Mouse (Mus musculus): ENCODE data around the gene Iffo2. TPM values are rescaled to one million over a fixed set of nuclear protein-coding genes. Genes with fewer than 3 reads are reported as not detected.

Gene Iffo2
- total RNA-seq, 2 experiments from 2014 or later = 15.3 to 18.0 TPM

- no peak for DNase-seq
These were observed 52.6 kb downstream of the Iffo2 start for GRCm38 (mm10) chr4:139582903-139583302.

GRCm38 (mm10) chr4:139583629-139584245 lies 53.4 kb downstream of the Iffo2 start:
- no peak for DNase-seq

GRCm38 (mm10) chr4:139584704-139585103 lies 54.4 kb downstream of the Iffo2 start:
- DNase-seq = no peak

GRCm38 (mm10) chr4:139585713-139586112 lies 55.4 kb downstream of the Iffo2 start:
- DNase-seq = no peak

GRCm38 (mm10) chr4:139587370-139587769 lies 57.0 kb downstream of the Iffo2 start:
- no peak for DNase-seq

GRCm38 (mm10) chr4:139587773-139588172 lies 57.4 kb downstream of the Iffo2 start:
- DNase-seq = no peak

- DNase-seq = no peak
These were observed 59.1 kb downstream of the Iffo2 start for GRCm38 (mm10) chr4:139589351-139590027.

GRCm38 (mm10) chr4:139590446-139590845 lies 60.1 kb downstream of the Iffo2 start:
- DNase-seq = no peak

GRCm38 (mm10) chr4:139592895-139593294 lies 62.5 kb downstream of the Iffo2 start:
- no peak for DNase-seq

- no peak for DNase-seq
These were observed 63.0 kb downstream of the Iffo2 start for GRCm38 (mm10) chr4:139593383-139593782.

GRCm38 (mm10) chr4:139594062-139594461 lies 63.7 kb downstream of the Iffo2 start:
- DNase-seq = no peak

- no peak for DNase-seq
These were observed 66.4 kb downstream of the Iffo2 start for GRCm38 (mm10) chr4:139596715-139597114.

- no peak for DNase-seq
These were observed 67.2 kb downstream of the Iffo2 start for GRCm38 (mm10) chr4:139597286-139598284.

- no peak for DNase-seq
These were observed 68.0 kb downstream of the Iffo2 start for GRCm38 (mm10) chr4:139598356-139598755.

- peak in 1 of 2 experiments; percentile 43 for DNase-seq
These were observed 68.7 kb downstream of the Iffo2 start for GRCm38 (mm10) chr4:139598950-139599518.

GRCm38 (mm10) chr4:139601519-139602356 lies 71.4 kb downstream of the Iffo2 start:
- DNase-seq = no peak

GRCm38 (mm10) chr4:139602357-139603244 lies 72.3 kb downstream of the Iffo2 start, which contains the start of gene Gm21969:
Gm21969 (plus strand) TSS chr4:139603186.
- DNase-seq = peak in 1 of 2 experiments; percentile 35

GRCm38 (mm10) chr4:139605216-139605615 lies 74.9 kb downstream of the Iffo2 start:
- no peak for DNase-seq

- no peak for DNase-seq
These were observed 76.4 kb downstream of the Iffo2 start for GRCm38 (mm10) chr4:139606732-139607131.

- DNase-seq = no peak
These were observed 78.6 kb downstream of the Iffo2 start for GRCm38 (mm10) chr4:139608975-139609374.
